Mouse (Mus musculus): ENCODE measurements around the gene St7l. TPM values are rescaled to one million over a fixed set of nuclear protein-coding genes. Genes with fewer than 3 reads are reported as not detected.
A peak's percentile ranks its signal among the peaks of the same experiment; 100 is the strongest.

Gene St7l
- polyA plus RNA-seq, 1 experiment, result not detected

DNA sequence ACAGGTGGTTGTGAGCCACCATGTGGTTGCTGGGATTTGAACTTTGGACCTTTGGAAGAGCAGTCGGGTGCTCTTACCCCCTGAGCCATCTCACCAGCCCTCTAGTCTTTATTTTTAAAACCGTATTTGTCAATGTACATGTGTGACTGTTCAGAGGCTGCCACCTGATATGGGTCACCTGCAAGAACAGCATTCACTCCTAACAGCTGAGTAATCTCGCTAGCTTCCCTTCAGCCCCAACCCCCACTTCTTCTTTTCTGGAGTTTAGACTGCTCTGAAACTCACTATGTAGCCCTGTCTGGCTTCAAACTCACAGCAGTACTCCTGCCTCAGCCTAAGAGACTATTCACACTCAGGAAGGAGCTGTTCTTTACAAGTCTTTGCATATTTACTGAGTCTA lies 41.4 kb upstream of the St7l start:
- no peak overlapping the region for H3K4me3 ChIP-seq (ENCODE audit: insufficient read depth, low read depth, low read length)
- WGBS, result 93% methylated on average over 3 of the region's 3 CpGs
- TF ChIP-seq CTCF (IDR thresholded peaks at IDR 0.05; ENCODE audit: insufficient read depth, low read depth, low read length) (no peak), POLR2A (IDR thresholded peaks at IDR 0.05; ENCODE audit: insufficient read depth, low read depth, low read length) (no peak)

GRCm38 (mm10) chr3:104835797-104836196 lies 28.0 kb upstream of the St7l start:
- no peaks in the 10 kb centered on the region for H3K4me1 ChIP-seq (ENCODE audit: control insufficient read depth, insufficient read depth, low read length)
- no peak for TF ChIP-seq POLR2A (IDR thresholded peaks at IDR 0.05; ENCODE audit: insufficient read depth, low read depth, low read length)
- TF ChIP-seq CTCF (IDR thresholded peaks at IDR 0.05; ENCODE audit: insufficient read depth, low read depth, low read length), result no peak
- H3K4me3 ChIP-seq (ENCODE audit: insufficient read depth, low read depth, low read length), result no peak overlapping the region
- H3K27ac ChIP-seq (ENCODE audit: insufficient read depth, low read depth, low read length), result no peak overlapping the region
- WGBS, result 97% methylated on average over 3 of the region's 3 CpGs

More for the DNA sequence above, 41.4 kb upstream of the St7l start:
- no peak overlapping the region for H3K27ac ChIP-seq (ENCODE audit: insufficient read depth, low read depth, low read length)
- peaks cover 4% of the 10 kb centered on the region; the same call in 1 of the 2 replicates for H3K4me1 ChIP-seq (ENCODE audit: control insufficient read depth, insufficient read depth, low read length)

DNA sequence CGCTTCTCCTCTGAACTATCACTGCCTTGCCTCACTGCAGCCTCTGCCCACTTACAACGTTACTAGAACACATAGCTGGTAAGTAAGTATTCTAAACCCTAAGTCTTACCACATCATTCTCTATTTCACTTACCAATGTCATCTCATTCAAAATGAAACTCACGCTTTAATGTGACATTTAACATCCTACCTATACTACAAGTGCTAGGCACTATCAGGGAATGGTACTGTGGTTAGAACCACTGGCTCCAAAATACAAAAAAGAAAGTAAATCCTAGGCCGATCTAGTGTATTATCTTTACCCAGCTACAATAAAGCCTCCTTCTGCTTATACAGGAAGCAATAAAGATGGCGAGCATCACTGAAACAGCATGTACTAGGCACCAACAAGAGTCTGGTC lies 22.8 kb upstream of the St7l start:
- 94% methylated on average over 5 of the region's 5 CpGs for WGBS
- H3K4me1 ChIP-seq (ENCODE audit: control insufficient read depth, insufficient read depth, low read length), result no peaks in the 10 kb centered on the region
- H3K27ac ChIP-seq (ENCODE audit: insufficient read depth, low read depth, low read length), result no peak overlapping the region
- TF ChIP-seq POLR2A (IDR thresholded peaks at IDR 0.05; ENCODE audit: insufficient read depth, low read depth, low read length), result no peak
- TF ChIP-seq CTCF (IDR thresholded peaks at IDR 0.05; ENCODE audit: insufficient read depth, low read depth, low read length), result no peak
- H3K4me3 ChIP-seq (ENCODE audit: insufficient read depth, low read depth, low read length), result no peak overlapping the region

DNA sequence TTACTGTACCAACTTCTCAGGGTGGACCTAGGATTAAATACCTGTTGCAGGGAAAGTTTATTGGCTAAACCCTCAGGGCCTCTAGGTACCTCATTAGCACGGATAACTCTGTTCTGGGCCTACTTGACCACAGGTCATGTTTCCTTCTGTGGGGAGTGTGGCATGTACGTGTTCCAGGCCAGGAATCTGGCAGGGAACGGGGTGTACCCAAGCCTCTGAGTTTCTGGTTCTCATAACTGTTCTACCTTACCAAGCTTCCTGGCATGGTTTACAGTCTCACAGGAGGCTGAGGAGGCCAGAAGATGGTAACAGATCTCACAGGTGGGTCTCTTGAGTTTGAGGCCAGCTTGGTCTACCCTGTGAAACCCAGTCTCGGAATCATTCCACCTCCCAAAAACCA lies 17.2 kb upstream of the St7l start:
- Histone ChIP-seq H3K4me1 (ENCODE audit: control insufficient read depth, insufficient read depth, low read length) (no peaks in the 10 kb centered on the region), H3K4me3 (ENCODE audit: insufficient read depth, low read depth, low read length) (no peak overlapping the region), H3K27ac (ENCODE audit: insufficient read depth, low read depth, low read length) (no peak overlapping the region)
- TF ChIP-seq POLR2A (IDR thresholded peaks at IDR 0.05; ENCODE audit: insufficient read depth, low read depth, low read length), result no peak
- TF ChIP-seq CTCF (IDR thresholded peaks at IDR 0.05; ENCODE audit: insufficient read depth, low read depth, low read length), result no peak
- WGBS, result 94% methylated on average over 4 of the region's 4 CpGs

- TF ChIP-seq CTCF (IDR thresholded peaks at IDR 0.05; ENCODE audit: insufficient read depth, low read depth, low read length) (no peak), POLR2A (IDR thresholded peaks at IDR 0.05; ENCODE audit: insufficient read depth, low read depth, low read length) (no peak)
- Histone ChIP-seq H3K4me1 (ENCODE audit: control insufficient read depth, insufficient read depth, low read length) (no peaks in the 10 kb centered on the region), H3K4me3 (ENCODE audit: insufficient read depth, low read depth, low read length) (no peak overlapping the region), H3K27ac (ENCODE audit: insufficient read depth, low read depth, low read length) (no peak overlapping the region)
- WGBS, result 97% methylated on average over 1 of the region's 1 CpGs
Measured at GRCm38 (mm10) chr3:104854465-104854864, 9.3 kb upstream of the St7l start.

GRCm38 (mm10) chr3:104854866-104855265 lies 8.9 kb upstream of the St7l start:
- no peaks in the 10 kb centered on the region for H3K4me1 ChIP-seq (ENCODE audit: control insufficient read depth, insufficient read depth, low read length)
- TF ChIP-seq CTCF (IDR thresholded peaks at IDR 0.05; ENCODE audit: insufficient read depth, low read depth, low read length) (no peak), POLR2A (IDR thresholded peaks at IDR 0.05; ENCODE audit: insufficient read depth, low read depth, low read length) (no peak)

GRCm38 (mm10) chr3:104856106-104856505 lies 7.7 kb upstream of the St7l start:
- no peak overlapping the region for H3K27ac ChIP-seq (ENCODE audit: insufficient read depth, low read depth, low read length)
- TF ChIP-seq POLR2A (IDR thresholded peaks at IDR 0.05; ENCODE audit: insufficient read depth, low read depth, low read length) (no peak), CTCF (IDR thresholded peaks at IDR 0.05; ENCODE audit: insufficient read depth, low read depth, low read length) (no peak)
- 86% methylated on average over 1 of the region's 1 CpGs for WGBS

More at GRCm38 (mm10) chr3:104854866-104855265, 8.9 kb upstream of the St7l start:
- H3K4me3 ChIP-seq (ENCODE audit: insufficient read depth, low read depth, low read length), result no peak overlapping the region
- H3K27ac ChIP-seq (ENCODE audit: insufficient read depth, low read depth, low read length), result no peak overlapping the region

GRCm38 (mm10) chr3:104858560-104858959 lies 5.2 kb upstream of the St7l start:
- Histone ChIP-seq H3K4me1 (ENCODE audit: control insufficient read depth, insufficient read depth, low read length) (peaks cover 2% of the 10 kb centered on the region; the same call in 1 of the 2 replicates), H3K27ac (ENCODE audit: insufficient read depth, low read depth, low read length) (no peak overlapping the region), H3K4me3 (ENCODE audit: insufficient read depth, low read depth, low read length) (no peak overlapping the region)
- TF ChIP-seq CTCF (IDR thresholded peaks at IDR 0.05; ENCODE audit: insufficient read depth, low read depth, low read length) (no peak), POLR2A (IDR thresholded peaks at IDR 0.05; ENCODE audit: insufficient read depth, low read depth, low read length) (no peak)
- WGBS, result 95% methylated on average over 1 of the region's 1 CpGs

More at GRCm38 (mm10) chr3:104856106-104856505, 7.7 kb upstream of the St7l start:
- Histone ChIP-seq H3K4me3 (ENCODE audit: insufficient read depth, low read depth, low read length) (no peak overlapping the region), H3K4me1 (ENCODE audit: control insufficient read depth, insufficient read depth, low read length) (no peaks in the 10 kb centered on the region)

GRCm38 (mm10) chr3:104864651-104865340 lies 991 bp downstream of the St7l start:
- H3K27ac ChIP-seq (ENCODE audit: insufficient read depth, low read depth, low read length), result peak overlapping the region; percentile 78
- 0 out of 2 replicates have a peak, but pooled peaks have one; percentile 8 for TF ChIP-seq CTCF (IDR thresholded peaks at IDR 0.05; ENCODE audit: insufficient read depth, low read depth, low read length)
- TF ChIP-seq POLR2A (IDR thresholded peaks at IDR 0.05; ENCODE audit: insufficient read depth, low read depth, low read length), result peak; percentile 83
- under 1% methylated on average over 48 of the region's 48 CpGs for WGBS
- peaks cover 4% of the 10 kb centered on the region for H3K4me1 ChIP-seq (ENCODE audit: control insufficient read depth, insufficient read depth, low read length)
- peak overlapping the region; percentile 90 for H3K4me3 ChIP-seq (ENCODE audit: insufficient read depth, low read depth, low read length)
